ENCODE assay signal across 8 mouse cellular contexts in the genomic region with DNA sequence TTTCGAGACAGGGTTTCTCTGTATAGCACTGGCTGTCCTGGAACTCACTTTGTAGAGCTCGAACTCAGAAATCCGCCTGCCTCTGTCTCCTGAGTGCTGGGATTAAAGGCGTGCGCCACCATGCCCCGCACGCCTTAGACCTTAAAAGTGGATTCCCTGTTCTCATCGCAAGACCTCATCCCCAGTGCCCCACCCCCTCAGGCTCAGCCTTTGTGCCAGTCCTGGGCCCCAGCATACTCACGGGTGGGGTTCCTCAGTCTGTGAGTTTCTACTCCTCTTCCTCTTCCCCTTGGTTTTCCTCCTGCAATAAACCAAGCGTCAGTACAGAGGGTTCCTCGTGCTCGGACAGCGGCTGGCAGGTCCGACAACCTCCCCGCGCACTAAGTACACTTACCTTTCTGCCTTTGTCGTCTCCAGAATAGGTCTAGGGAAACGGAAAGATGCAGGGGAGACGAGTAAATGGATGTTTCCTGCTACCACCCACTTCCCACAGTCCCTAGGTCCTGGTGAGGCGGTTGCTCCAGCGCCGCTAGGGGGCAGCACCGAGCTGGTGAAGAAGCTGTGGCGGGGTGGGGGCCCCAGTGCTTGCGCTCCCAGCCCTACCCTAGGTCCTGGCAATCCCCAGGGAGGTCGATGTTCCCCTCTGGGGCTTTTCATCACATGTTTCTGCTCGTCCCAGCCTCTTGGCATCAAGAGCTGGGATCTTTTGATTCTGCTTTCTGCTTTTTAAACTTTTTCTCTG. TPM values are rescaled to one million over a fixed set of nuclear protein-coding genes. Genes with fewer than 3 reads are reported as not detected.
DNase-seq lines count a peak whose midpoint lies in the region; ATAC-seq and TF ChIP-seq lines count a peak whose summit lies in the region.

No protein-coding gene starts in this region.

- H3K4me1 ChIP-seq in E14TG2a.4 (replicated peaks; ENCODE audit: low read depth, low read length): peaks cover 25% of the 10 kb centered on the region
- peaks cover 7% of the 10 kb centered on the region for H3K4me1 ChIP-seq in forebrain, embryonic 12.5 days
- no peaks in the 10 kb centered on the region for H3K4me1 ChIP-seq in liver, embryonic 14.5 days (replicated peaks; ENCODE audit: control insufficient read depth in 2 of 2, insufficient read depth in 2 of 2, low read length in 1 of 2)
- H3K4me1 ChIP-seq in neural tube, embryonic 11.5 days (ENCODE audit: control insufficient read depth, insufficient read depth, low read length): no peaks in the 10 kb centered on the region
- H3K4me1 ChIP-seq in stomach, postnatal 0 days (replicated peaks; ENCODE audit: control insufficient read depth, insufficient read depth): peaks cover 2% of the 10 kb centered on the region; the same call in 1 of the 2 replicates

- no peak overlapping the region for H3K27ac ChIP-seq in forebrain, embryonic 12.5 days
- H3K27ac ChIP-seq in liver, embryonic 14.5 days: no peak overlapping the region
- H3K27ac ChIP-seq in neural tube, embryonic 11.5 days (ENCODE audit: low read depth, low read length): no peak overlapping the region
- no peak overlapping the region for H3K27ac ChIP-seq in stomach, postnatal 0 days (replicated peaks)

- TF ChIP-seq EP300 in liver, embryonic 14.5 days (IDR thresholded peaks at IDR 0.05; ENCODE audit: low read depth): no peak
- no peak for TF ChIP-seq EP300 in stomach, postnatal 0 days (optimal IDR thresholded peaks at IDR 0.05)

- intact Hi-C loops in heart, postnatal 10 days (cut with DNase I): loop anchor here (1.0 to 2.0 kb wide), 2 partner anchors 46 to 136 kb away; no protein-coding TSS in a partner anchor

- peaks cover 53% of the 10 kb centered on the region for H3K27me3 ChIP-seq in E14TG2a.4 (ENCODE audit: insufficient read depth, low read length)
- no peaks in the 10 kb centered on the region for H3K27me3 ChIP-seq in forebrain, embryonic 12.5 days
- no peaks in the 10 kb centered on the region for H3K27me3 ChIP-seq in liver, embryonic 14.5 days (ENCODE audit: control insufficient read depth, insufficient read depth, low read length)
- H3K27me3 ChIP-seq in neural tube, embryonic 11.5 days (ENCODE audit: control insufficient read depth, insufficient read depth, low read length): no peaks in the 10 kb centered on the region
- no peaks in the 10 kb centered on the region for H3K27me3 ChIP-seq in stomach, postnatal 0 days (ENCODE audit: control insufficient read depth, insufficient read depth, low read length)

- H3K36me3 ChIP-seq in E14TG2a.4 (ENCODE audit: insufficient read depth, low read length): no peaks in the 10 kb centered on the region
- H3K36me3 ChIP-seq in forebrain, embryonic 12.5 days (replicated peaks): 0 out of 2 replicates have a peak, but pooled peaks cover 3% of the 10 kb centered on the region
- no peaks in the 10 kb centered on the region for H3K36me3 ChIP-seq in liver, embryonic 14.5 days (replicated peaks; ENCODE audit: control insufficient read depth, insufficient read depth, low read depth)
- H3K36me3 ChIP-seq in neural tube, embryonic 11.5 days (ENCODE audit: control insufficient read depth, insufficient read depth, low read length): no peaks in the 10 kb centered on the region
- H3K36me3 ChIP-seq in stomach, postnatal 0 days (ENCODE audit: control insufficient read depth, insufficient read depth, low read length): no peaks in the 10 kb centered on the region

- peak; percentile 78; the same call in 1 of the 2 replicates for ATAC-seq in forebrain, embryonic 12.5 days (ENCODE audit: low FRiP score)
- ATAC-seq in liver, embryonic 14.5 days (ENCODE audit: insufficient read depth): peak; percentile 63; the same call in 1 of the 2 replicates
- ATAC-seq in neural tube, embryonic 11.5 days (ENCODE audit: insufficient read depth, low FRiP score, low TSS enrichment): peak; percentile 83
- peak; percentile 87 for ATAC-seq in stomach, postnatal 0 days (ENCODE audit: low FRiP score, low TSS enrichment)

- no peak overlapping the region for H3K9ac ChIP-seq in forebrain, embryonic 12.5 days
- no peak overlapping the region for H3K9ac ChIP-seq in liver, embryonic 14.5 days (replicated peaks)
- peak overlapping the region; percentile 44 for H3K9ac ChIP-seq in neural tube, embryonic 11.5 days (ENCODE audit: low read length)
- no peak overlapping the region for H3K9ac ChIP-seq in stomach, postnatal 0 days (ENCODE audit: low read length)

- 24% methylated on average over 27 of the region's 27 CpGs for WGBS in forebrain, embryonic 12.5 days
- 18% methylated on average over 27 of the region's 27 CpGs for WGBS in liver, embryonic 14.5 days (ENCODE audit: insufficient replicate concordance)
- WGBS in neural tube, embryonic 11.5 days: 24% methylated on average over 27 of the region's 27 CpGs
- 31% methylated on average over 27 of the region's 27 CpGs for whole genome bisulfite sequencing in stomach, postnatal 0 days

- peak overlapping the region; percentile 41 for H3K4me2 ChIP-seq in forebrain, embryonic 12.5 days
- peak overlapping the region; percentile 43 for H3K4me2 ChIP-seq in liver, embryonic 14.5 days (ENCODE audit: low read depth)
- H3K4me2 ChIP-seq in neural tube, embryonic 11.5 days (ENCODE audit: low read depth): peak overlapping the region; percentile 43
- peak overlapping the region; percentile 36 for H3K4me2 ChIP-seq in stomach, postnatal 0 days (replicated peaks; ENCODE audit: low read depth)

- H3K9me3 ChIP-seq in E14TG2a.4 (ENCODE audit: low read length): 0 out of 2 replicates have a peak, but pooled peaks cover 4% of the 10 kb centered on the region
- no peaks in the 10 kb centered on the region for H3K9me3 ChIP-seq in forebrain, embryonic 12.5 days
- no peaks in the 10 kb centered on the region for H3K9me3 ChIP-seq in liver, embryonic 14.5 days (ENCODE audit: control insufficient read depth, low read length)
- no peaks in the 10 kb centered on the region for H3K9me3 ChIP-seq in neural tube, embryonic 11.5 days (ENCODE audit: control insufficient read depth, low read length)
- H3K9me3 ChIP-seq in stomach, postnatal 0 days (ENCODE audit: control insufficient read depth, low read length): no peaks in the 10 kb centered on the region

- TF ChIP-seq CTCF in E14TG2a.4 (conservative IDR thresholded peaks at IDR 0.05; ENCODE audit: low read length): peak; percentile 84
- TF ChIP-seq CTCF in liver, embryonic 14.5 days (IDR thresholded peaks at IDR 0.05; ENCODE audit: low read depth): peak; percentile 97
- peak; percentile 98 for TF ChIP-seq CTCF in stomach, postnatal 0 days (IDR thresholded peaks at IDR 0.05; ENCODE audit: low read depth)

- peak overlapping the region; percentile 71 for H3K4me3 ChIP-seq in E14TG2a.4 (replicated peaks; ENCODE audit: low read length)
- H3K4me3 ChIP-seq in forebrain, embryonic 12.5 days (replicated peaks): peak overlapping the region; percentile 19; the same call in 1 of the 2 replicates
- no peak overlapping the region for H3K4me3 ChIP-seq in liver, embryonic 14.5 days (ENCODE audit: insufficient read depth in 1 of 2, low read depth in 2 of 2, low read length in 2 of 2)
- H3K4me3 ChIP-seq in neural tube, embryonic 11.5 days (ENCODE audit: low read depth, low read length): no peak overlapping the region
- peak overlapping the region; percentile 10; the same call in 1 of the 2 replicates for H3K4me3 ChIP-seq in stomach, postnatal 0 days (ENCODE audit: low read depth, low read length)

- peak; percentile 66 for DNase-seq in c-Kit-positive CD71-positive TER-119-positive erythroid progenitor cells, embryonic 14.5 days (ENCODE audit: low spot score)
- peak; percentile 88 to 93 for DNase-seq in heart, postnatal 10 days
- DNase-seq in kidney, postnatal 36 days: peak; percentile 71 to 95
- peak; percentile 45 to 49 (median 48) for DNase-seq in liver, embryonic 14.5 days (ENCODE audit: low read depth in 3 of 3, low spot score in 3 of 3)
- peak; percentile 87 for DNase-seq in neural tube, embryonic 11.5 days (ENCODE audit: low spot score)
- DNase-seq in stomach, postnatal 0 days (ENCODE audit: low spot score): peak; percentile 83

RNA-seq across cellular contexts. Expression of a gene that starts 8.3 kb away (rescaled TPM):
- polyA plus RNA-seq in forebrain, embryonic 12.5 days (2016; fragmentation: Nextera tagmentation; extraction: Ambion mirVana): 6.3 and 7.5 TPM in 2 replicates
- total RNA-seq in heart, postnatal 10 days (2021): 1 to 10 TPM; 2.4 to 6.2 TPM
- polyA plus RNA-seq in liver, embryonic 14.5 days (2012; rRNA removed): 0.09 and 0.32 TPM in 2 replicates
- polyA plus RNA-seq in liver, embryonic 14.5 days (2014; fragmentation: Nextera tagmentation; extraction: Ambion mirVana): 0.08 and 0.34 TPM in 2 replicates
- 7.1 and 9.0 TPM in 2 replicates for polyA plus RNA-seq in neural tube, embryonic 11.5 days (2014; fragmentation: Nextera tagmentation; extraction: Ambion mirVana)
- polyA plus RNA-seq in stomach, postnatal 0 days (2015; fragmentation: Nextera tagmentation; extraction: Ambion mirVana): 3.0 and 3.5 TPM in 2 replicates

RNA-seq across cellular contexts. Expression of a gene that starts 18.2 kb away (rescaled TPM):
- polyA plus RNA-seq in forebrain, embryonic 12.5 days (2016; fragmentation: Nextera tagmentation; extraction: Ambion mirVana): 5.8 and 6.1 TPM in 2 replicates
- 1 to 10 TPM; 3.2 to 3.8 TPM for total RNA-seq in heart, postnatal 10 days (2021)
- polyA plus RNA-seq in liver, embryonic 14.5 days (2012; rRNA removed): 0.31 and 0.57 TPM in 2 replicates
- 0.30 and 0.57 TPM in 2 replicates for polyA plus RNA-seq in liver, embryonic 14.5 days (2014; fragmentation: Nextera tagmentation; extraction: Ambion mirVana)
- 5.3 and 6.7 TPM in 2 replicates for polyA plus RNA-seq in neural tube, embryonic 11.5 days (2014; fragmentation: Nextera tagmentation; extraction: Ambion mirVana)
- 0.65 and 0.75 TPM in 2 replicates for polyA plus RNA-seq in stomach, postnatal 0 days (2015; fragmentation: Nextera tagmentation; extraction: Ambion mirVana)

RNA-seq across cellular contexts. Expression of a gene that starts 50.0 kb away (rescaled TPM):
- polyA plus RNA-seq in forebrain, embryonic 12.5 days (2016; fragmentation: Nextera tagmentation; extraction: Ambion mirVana): 94.6 and 98.3 TPM in 2 replicates
- total RNA-seq in heart, postnatal 10 days (2021): 10 to 100 TPM; 56.5 to 57.8 TPM
- 38.3 and 47.8 TPM in 2 replicates for polyA plus RNA-seq in liver, embryonic 14.5 days (2012; rRNA removed)
- polyA plus RNA-seq in liver, embryonic 14.5 days (2014; fragmentation: Nextera tagmentation; extraction: Ambion mirVana): 39.9 and 49.4 TPM in 2 replicates
- polyA plus RNA-seq in neural tube, embryonic 11.5 days (2014; fragmentation: Nextera tagmentation; extraction: Ambion mirVana): 104 and 111 TPM in 2 replicates
- polyA plus RNA-seq in stomach, postnatal 0 days (2015; fragmentation: Nextera tagmentation; extraction: Ambion mirVana): 50.8 and 58.7 TPM in 2 replicates

RNA-seq across cellular contexts. Expression of a gene that starts 58.7 kb away (rescaled TPM):
- polyA plus RNA-seq in forebrain, embryonic 12.5 days (2016; fragmentation: Nextera tagmentation; extraction: Ambion mirVana): 104 and 109 TPM in 2 replicates
- 100 to 1,000 TPM; 632 to 665 TPM for total RNA-seq in heart, postnatal 10 days (2021)
- 54.6 and 73.7 TPM in 2 replicates for polyA plus RNA-seq in liver, embryonic 14.5 days (2012; rRNA removed)
- polyA plus RNA-seq in liver, embryonic 14.5 days (2014; fragmentation: Nextera tagmentation; extraction: Ambion mirVana): 59.2 and 67.8 TPM in 2 replicates
- 113 and 115 TPM in 2 replicates for polyA plus RNA-seq in neural tube, embryonic 11.5 days (2014; fragmentation: Nextera tagmentation; extraction: Ambion mirVana)
- polyA plus RNA-seq in stomach, postnatal 0 days (2015; fragmentation: Nextera tagmentation; extraction: Ambion mirVana): 63.2 and 70.2 TPM in 2 replicates

RNA-seq across cellular contexts. Expression of a gene that starts 58.7 kb away (rescaled TPM):
- 3.1 and 4.3 TPM in 2 replicates for polyA plus RNA-seq in forebrain, embryonic 12.5 days (2016; fragmentation: Nextera tagmentation; extraction: Ambion mirVana)
- 1 to 10 TPM; 2.2 to 3.3 TPM for total RNA-seq in heart, postnatal 10 days (2021)
- polyA plus RNA-seq in liver, embryonic 14.5 days (2012; rRNA removed): 1.0 and 1.2 TPM in 2 replicates
- 2.2 and 2.8 TPM in 2 replicates for polyA plus RNA-seq in liver, embryonic 14.5 days (2014; fragmentation: Nextera tagmentation; extraction: Ambion mirVana)
- 2.5 and 4.3 TPM in 2 replicates for polyA plus RNA-seq in neural tube, embryonic 11.5 days (2014; fragmentation: Nextera tagmentation; extraction: Ambion mirVana)
- 1.5 and 1.9 TPM in 2 replicates for polyA plus RNA-seq in stomach, postnatal 0 days (2015; fragmentation: Nextera tagmentation; extraction: Ambion mirVana)

Comparison
In these comparisons a context has a peak if more than half of its experiments do, and no peak if none do; other contexts are left out.
1. H3K4me3 ChIP-seq: peak in E14TG2a.4 (single experiment), forebrain, embryonic 12.5 days (single experiment) and stomach, postnatal 0 days (single experiment); none in liver, embryonic 14.5 days (0 of 2) and neural tube, embryonic 11.5 days (single experiment).
2. Peak in every context shown above with its lines, with median percentiles within 50 percentile points of each other: CTCF ChIP-seq, DNase-seq, ATAC-seq and H3K4me2 ChIP-seq.